ENCODE assay signal across 9 mouse cellular contexts in the genomic region with DNA sequence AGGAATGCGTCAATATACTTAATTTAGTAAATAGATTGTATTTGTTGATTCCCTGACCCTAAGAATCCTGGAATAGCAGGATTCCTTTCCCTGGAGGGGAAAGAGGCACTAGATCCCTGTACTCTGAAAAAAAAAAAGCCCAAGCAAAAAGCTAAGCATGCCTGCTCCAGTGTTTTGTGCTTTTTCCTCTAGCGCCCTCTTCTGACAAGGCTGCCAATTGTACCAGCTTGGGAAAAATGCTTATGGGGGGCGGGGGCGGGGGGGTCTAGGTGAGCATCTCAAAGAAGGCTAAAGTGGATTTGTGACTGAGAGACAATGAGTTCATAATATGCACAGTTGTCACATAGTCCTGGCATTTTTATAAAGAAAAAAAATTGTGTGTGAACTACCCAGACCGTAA. TPM values are rescaled to one million over a fixed set of nuclear protein-coding genes. Genes with fewer than 3 reads are reported as not detected.
DNase-seq lines count a peak whose midpoint lies in the region; ATAC-seq and TF ChIP-seq lines count a peak whose summit lies in the region.
"Had no signal": no experiment of that assay in that cellular context is flagged by ENCODE, and none has a peak within 500 bp of the region (broad histone marks: within the 10 kb centered on the region; RNA-seq: fewer than 3 reads in every experiment).

No protein-coding gene starts in this region.

- peak; percentile 69 to 81 for DNase-seq in cerebellum, postnatal 10 days
- no peak for DNase-seq in cerebellum, adult 9-11 months
- no peak for DNase-seq in liver, embryonic 14.5 days (ENCODE audit: low read depth in 3 of 3, low spot score in 3 of 3)
- no peak for DNase-seq in liver
- peak; percentile 31 for DNase-seq in c-Kit-positive CD71-negative TER-119-negative erythroid progenitor cells, embryonic 14.5 days (ENCODE audit: low read depth)
- DNase-seq in retina, embryonic 14.5 days (ENCODE audit: low spot score), result peak; percentile 71
- no peak for DNase-seq in adrenal gland, adult 2 months
- DNase-seq in right cerebral cortex, postnatal 36 days (ENCODE audit: low spot score in 2 of 2), result no peak

- no peak overlapping the region for H3K4me2 ChIP-seq in liver, embryonic 14.5 days (ENCODE audit: low read depth)

- H3K27me3 ChIP-seq in liver, embryonic 14.5 days (ENCODE audit: control insufficient read depth, insufficient read depth, low read length), result no peaks in the 10 kb centered on the region

- no peaks in the 10 kb centered on the region for H3K36me3 ChIP-seq in liver, embryonic 14.5 days (replicated peaks; ENCODE audit: control insufficient read depth, insufficient read depth, low read depth)

- no peak overlapping the region for H3K4me3 ChIP-seq in liver, embryonic 14.5 days (ENCODE audit: insufficient read depth in 1 of 2, low read depth in 2 of 2, low read length in 2 of 2)
- H3K4me3 ChIP-seq: erythroblast, embryonic 14.5 days had no signal

- H3K9me3 ChIP-seq in liver, embryonic 14.5 days (ENCODE audit: control insufficient read depth, low read length), result no peaks in the 10 kb centered on the region

- H3K9ac ChIP-seq in liver, embryonic 14.5 days (replicated peaks), result no peak overlapping the region

- TF ChIP-seq CTCF in liver, embryonic 14.5 days (IDR thresholded peaks at IDR 0.05; ENCODE audit: low read depth), result peak; percentile 51

- 39% methylated on average over 5 of the region's 5 CpGs for WGBS in liver, embryonic 14.5 days (ENCODE audit: insufficient replicate concordance)

- H3K27ac ChIP-seq in liver, embryonic 14.5 days, result no peak overlapping the region

- no peak for TF ChIP-seq EP300 in liver, embryonic 14.5 days (IDR thresholded peaks at IDR 0.05; ENCODE audit: low read depth)

- no peak for ATAC-seq in liver, embryonic 14.5 days (ENCODE audit: insufficient read depth)

- H3K4me1 ChIP-seq in liver, embryonic 14.5 days (replicated peaks; ENCODE audit: control insufficient read depth in 2 of 2, insufficient read depth in 2 of 2, low read length in 1 of 2), result no peaks in the 10 kb centered on the region

RNA-seq across cellular contexts. Expression of gene Rbm4b, which starts 12.8 kb away (rescaled TPM):
- 3.3 and 3.4 TPM in 2 replicates for polyA plus RNA-seq in liver, embryonic 14.5 days (2012; rRNA removed)
- 8.4 and 9.5 TPM in 2 replicates for polyA plus RNA-seq in liver, embryonic 14.5 days (2014; fragmentation: Nextera tagmentation; extraction: Ambion mirVana)
- total RNA-seq in adrenal gland, adult 2 months (2021), result 10 to 100 TPM; 12.4 to 17.9 TPM
- 5.8 and 7.4 TPM in 2 replicates for polyA plus RNA-seq in adrenal gland, adult 2 months (2012; rRNA removed)

RNA-seq across cellular contexts. Expression of gene Sptbn2, which starts 32.6 kb away (rescaled TPM):
- 0.04 and 0.08 TPM in 2 replicates for polyA plus RNA-seq in liver, embryonic 14.5 days (2012; rRNA removed)
- polyA plus RNA-seq in liver, embryonic 14.5 days (2014; fragmentation: Nextera tagmentation; extraction: Ambion mirVana), result 0.03 and 0.15 TPM in 2 replicates
- under 1 TPM; 0.58 to 0.83 TPM for total RNA-seq in adrenal gland, adult 2 months (2021)
- polyA plus RNA-seq in adrenal gland, adult 2 months (2012; rRNA removed), result 0.30 and 0.42 TPM in 2 replicates
- polyA plus RNA-seq: erythroblast, embryonic 14.5 days had no signal

RNA-seq across cellular contexts. Expression of gene Gm960, which starts 45.1 kb away (rescaled TPM):
- polyA plus RNA-seq in liver, embryonic 14.5 days (2012; rRNA removed), result 0.01 and 0.20 TPM in 2 replicates
- 0.75 TPM in 1 of 2 replicates, not detected in the other for polyA plus RNA-seq in liver, embryonic 14.5 days (2014; fragmentation: Nextera tagmentation; extraction: Ambion mirVana)
- total RNA-seq in adrenal gland, adult 2 months (2021), result under 1 TPM in 1 of 2 experiments, not detected in 1; 0.12 TPM
- polyA plus RNA-seq in adrenal gland, adult 2 months (2012; rRNA removed), result 0.27 and 2.3 TPM in 2 replicates

RNA-seq across cellular contexts. Expression of gene Rbm4, which starts 50.2 kb away (rescaled TPM):
- 23.8 and 27.9 TPM in 2 replicates for polyA plus RNA-seq in liver, embryonic 14.5 days (2012; rRNA removed)
- 22.1 and 24.3 TPM in 2 replicates for polyA plus RNA-seq in liver, embryonic 14.5 days (2014; fragmentation: Nextera tagmentation; extraction: Ambion mirVana)
- total RNA-seq in adrenal gland, adult 2 months (2021), result 10 to 100 TPM; 50.2 to 72.7 TPM
- 11.8 and 14.7 TPM in 2 replicates for polyA plus RNA-seq in adrenal gland, adult 2 months (2012; rRNA removed)

Comparison
In these comparisons a context has a peak if more than half of its experiments do, and no peak if none do; other contexts are left out.
1. DNase-seq: peak in cerebellum, postnatal 10 days (2 of 2), c-Kit-positive CD71-negative TER-119-negative erythroid progenitor cells, embryonic 14.5 days (single experiment) and retina, embryonic 14.5 days (single experiment); none in cerebellum, adult 9-11 months (single experiment), liver, embryonic 14.5 days (0 of 3), liver (single experiment), adrenal gland, adult 2 months (single experiment) and right cerebral cortex, postnatal 36 days (0 of 2).